Mouse (Mus musculus) ES-Bruce4 (cell line): ENCODE results near the gene Bcap31. TPM values are rescaled to one million over a fixed set of nuclear protein-coding genes. Genes with fewer than 3 reads are reported as not detected.

Source experiments
- H3K27ac ChIP-seq: 2 replicates; pipeline ENCODE4 v1.5.1; 2012; ENCODE audit warnings: low read length, inconsistent platforms; ENCODE audit not compliant: insufficient read depth
- H3K27me3 ChIP-seq: 2 replicates; pipeline ENCODE4 v1.6.1; 2012; ENCODE audit warnings: mild to moderate bottlenecking, low read length, inconsistent platforms; ENCODE audit not compliant: control insufficient read depth, poor library complexity, insufficient read depth, severe bottlenecking
- H3K36me3 ChIP-seq: 2 replicates; pipeline ENCODE4 v1.6.1; 2012; ENCODE audit warnings: inconsistent platforms, mild to moderate bottlenecking, low read length, moderate library complexity; ENCODE audit not compliant: control insufficient read depth, poor library complexity, insufficient read depth, severe bottlenecking
- H3K4me1 ChIP-seq: one replicate; pipeline ENCODE4 v1.8.1; 2011; ENCODE audit warnings: low read length; ENCODE audit not compliant: control insufficient read depth, insufficient read depth
- H3K4me3 ChIP-seq: 2 replicates; pipeline ENCODE4 v1.5.1; 2011; ENCODE audit warnings: low read depth, mild to moderate bottlenecking, low read length
- H3K9ac ChIP-seq: 2 replicates; pipeline ENCODE4 v1.6.1; 2012; ENCODE audit warnings: low read depth, mild to moderate bottlenecking, inconsistent platforms; ENCODE audit not compliant: poor library complexity, severe bottlenecking
- H3K9me3 ChIP-seq: replicated peaks from 2 replicates; pipeline ENCODE4 v1.6.1; 2012; ENCODE audit warnings: mild to moderate bottlenecking, low read length, inconsistent platforms; ENCODE audit not compliant: control insufficient read depth, poor library complexity, insufficient read depth, severe bottlenecking
- CTCF ChIP-seq: IDR thresholded peaks from one replicate; pipeline ENCODE4 v1.8.1; 2011; ENCODE audit warnings: low read depth, low read length
- EP300 ChIP-seq: IDR thresholded peaks from 2 replicates; pipeline ENCODE4 v1.6.1; 2011; ENCODE audit warnings: low read depth, low read length; ENCODE audit not compliant: insufficient read depth
- POLR2A ChIP-seq: IDR thresholded peaks from one replicate; pipeline ENCODE4 v1.8.1; 2011; ENCODE audit warnings: low read length; ENCODE audit not compliant: insufficient read depth
- polyA plus RNA-seq: library from polyadenylated mRNA; stranded (reverse); fragments of >200 nt; gene quantifications from 2 replicates; pipeline ENCODE4 v1.2.4, GENCODE M21; 2011; ENCODE audit warnings: low read depth; ENCODE audit not compliant: missing spikeins, insufficient read depth, insufficient read length

The Bcap31 gene
- polyA plus RNA-seq: 120 and 123 TPM in 2 replicates

GRCm38 (mm10) chrX:73716109-73716661 lies at the start of gene Bcap31, which contains the start of gene Abcd1:
Gene Bcap31 (minus strand): TSS chrX:73716175.
Gene Abcd1 (plus strand): TSS chrX:73716597.
- Histone ChIP-seq H3K9me3 (no peaks in the 10 kb centered on the region), H3K27me3 (no peaks in the 10 kb centered on the region), H3K27ac (peak within 1 kb of the TSS; percentile 64), H3K4me1 (peaks cover 4% of the 10 kb centered on the region), H3K9ac (peak within 1 kb of the TSS; percentile 89), H3K36me3 (peaks cover 25% of the 10 kb centered on the region), H3K4me3 (peak within 1 kb of the TSS; percentile 98)
- TF ChIP-seq POLR2A (no peak), CTCF (no peak), EP300 (no peak)

GRCm38 (mm10) chrX:73765311-73765710 lies 49.3 kb upstream of the Bcap31 start:
- H3K27me3 ChIP-seq: no peaks in the 10 kb centered on the region
- no peak overlapping the region for H3K4me3 ChIP-seq
- no peaks in the 10 kb centered on the region for H3K4me1 ChIP-seq
- TF ChIP-seq POLR2A: no peak
- no peak for TF ChIP-seq EP300
- no peak for TF ChIP-seq CTCF
- no peaks in the 10 kb centered on the region for H3K36me3 ChIP-seq
- H3K27ac ChIP-seq: no peak overlapping the region
- H3K9me3 ChIP-seq: no peaks in the 10 kb centered on the region
- H3K9ac ChIP-seq: no peak overlapping the region

GRCm38 (mm10) chrX:73758611-73759290 lies 42.8 kb upstream of the Bcap31 start:
- Histone ChIP-seq H3K27ac (no peak overlapping the region), H3K36me3 (no peaks in the 10 kb centered on the region), H3K27me3 (no peaks in the 10 kb centered on the region), H3K4me3 (no peak overlapping the region), H3K9ac (no peak overlapping the region), H3K4me1 (no peaks in the 10 kb centered on the region), H3K9me3 (no peaks in the 10 kb centered on the region)
- TF ChIP-seq EP300 (no peak), POLR2A (no peak), CTCF (no peak)

GRCm38 (mm10) chrX:73756334-73757140 lies 40.6 kb upstream of the Bcap31 start, which contains the start of gene Plxnb3:
Gene Plxnb3 (plus strand): TSS chrX:73757090.
- no peak within 1 kb of the TSS for H3K4me3 ChIP-seq
- no peak within 1 kb of the TSS for H3K9ac ChIP-seq
- H3K4me1 ChIP-seq: no peaks in the 10 kb centered on the region
- H3K36me3 ChIP-seq: no peaks in the 10 kb centered on the region
- no peaks in the 10 kb centered on the region for H3K9me3 ChIP-seq
- H3K27me3 ChIP-seq: no peaks in the 10 kb centered on the region
- TF ChIP-seq CTCF (no peak), POLR2A (no peak), EP300 (no peak)
- no peak within 1 kb of the TSS for H3K27ac ChIP-seq

GRCm38 (mm10) chrX:73748977-73749376 lies 33.0 kb upstream of the Bcap31 start:
- Histone ChIP-seq H3K36me3 (no peaks in the 10 kb centered on the region), H3K27ac (no peak overlapping the region), H3K27me3 (no peaks in the 10 kb centered on the region), H3K9me3 (no peaks in the 10 kb centered on the region), H3K9ac (no peak overlapping the region), H3K4me1 (no peaks in the 10 kb centered on the region), H3K4me3 (no peak overlapping the region)
- TF ChIP-seq EP300 (no peak), POLR2A (no peak), CTCF (no peak)
